Mouse (Mus musculus): ENCODE measurements around the gene Smagp. TPM values are rescaled to one million over a fixed set of nuclear protein-coding genes. Genes with fewer than 3 reads are reported as not detected.

Smagp gene
- polyA plus RNA-seq (2014; fragmentation: Illumina TruSeq; extraction: RNeasy Lipid Tissue Mini Kit (QIAGEN cat#74804); ENCODE audit: low read depth, low replicate concordance): 6.9 TPM

DNA sequence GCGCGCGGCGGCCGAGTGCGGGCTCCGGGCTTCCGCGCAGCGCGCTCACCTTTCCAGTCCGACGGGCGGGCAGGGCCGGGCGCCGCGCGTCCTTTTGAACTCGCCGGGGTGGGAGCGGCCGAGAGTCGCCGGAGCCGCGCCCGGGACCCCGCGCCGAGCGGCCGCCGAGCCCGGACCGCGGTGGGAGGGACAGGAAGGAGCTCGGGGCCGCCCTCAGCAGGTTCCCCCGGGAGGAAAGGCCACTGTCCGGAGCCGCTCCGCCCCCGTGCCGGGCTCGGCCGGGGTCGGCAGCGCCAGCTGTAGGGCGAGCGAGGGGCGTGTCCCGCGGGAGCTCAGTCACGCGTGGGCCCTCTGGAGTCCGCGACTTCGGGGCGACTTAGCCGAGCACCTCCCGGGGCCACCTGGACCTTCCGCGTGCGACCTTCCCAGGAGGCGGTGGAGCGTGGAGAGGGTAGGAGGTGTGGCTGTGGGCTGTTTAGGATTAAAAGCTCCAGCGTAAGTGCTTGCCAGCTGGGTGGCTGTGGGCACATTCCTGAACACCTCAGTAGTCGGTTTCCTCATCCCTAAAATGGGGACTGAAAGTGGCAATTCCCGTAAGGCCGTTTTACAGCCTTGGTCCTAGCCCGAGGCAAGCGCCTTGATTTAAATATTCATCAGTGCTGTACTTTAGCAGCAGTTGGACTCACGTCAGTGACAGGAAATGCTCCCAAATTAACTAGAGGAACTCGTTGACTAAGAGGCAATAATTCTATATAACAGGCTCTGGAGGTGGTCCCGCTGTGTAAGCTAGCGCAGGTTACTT, at the start of gene Smagp:
TSS of gene Smagp (minus strand) at position 241 of the 802 bp plus-strand sequence.

DNA sequence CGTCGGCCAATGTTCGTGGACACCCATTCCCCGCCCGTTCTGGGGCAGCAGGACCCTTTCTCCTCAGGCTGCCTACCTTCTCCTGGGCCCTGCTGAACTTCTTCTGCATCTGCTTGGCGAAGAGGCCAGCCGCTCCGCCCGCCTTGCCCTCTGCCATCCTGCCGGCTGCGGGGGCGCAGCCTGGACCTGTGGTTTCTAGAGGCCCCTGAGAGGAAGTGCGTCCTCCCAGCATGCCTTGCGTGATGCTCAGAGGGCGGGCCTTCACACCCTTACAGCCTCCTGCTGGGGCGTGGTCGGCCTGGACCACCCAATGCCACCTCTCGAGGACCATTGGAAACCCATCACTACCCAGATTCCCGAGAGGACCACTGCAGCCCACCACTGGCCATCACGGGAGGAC, 32.6 kb upstream of the Smagp start, which contains the start of gene Bin2:
TSS of gene Bin2 (minus strand) at position 217 of the 400 bp plus-strand sequence.

DNA sequence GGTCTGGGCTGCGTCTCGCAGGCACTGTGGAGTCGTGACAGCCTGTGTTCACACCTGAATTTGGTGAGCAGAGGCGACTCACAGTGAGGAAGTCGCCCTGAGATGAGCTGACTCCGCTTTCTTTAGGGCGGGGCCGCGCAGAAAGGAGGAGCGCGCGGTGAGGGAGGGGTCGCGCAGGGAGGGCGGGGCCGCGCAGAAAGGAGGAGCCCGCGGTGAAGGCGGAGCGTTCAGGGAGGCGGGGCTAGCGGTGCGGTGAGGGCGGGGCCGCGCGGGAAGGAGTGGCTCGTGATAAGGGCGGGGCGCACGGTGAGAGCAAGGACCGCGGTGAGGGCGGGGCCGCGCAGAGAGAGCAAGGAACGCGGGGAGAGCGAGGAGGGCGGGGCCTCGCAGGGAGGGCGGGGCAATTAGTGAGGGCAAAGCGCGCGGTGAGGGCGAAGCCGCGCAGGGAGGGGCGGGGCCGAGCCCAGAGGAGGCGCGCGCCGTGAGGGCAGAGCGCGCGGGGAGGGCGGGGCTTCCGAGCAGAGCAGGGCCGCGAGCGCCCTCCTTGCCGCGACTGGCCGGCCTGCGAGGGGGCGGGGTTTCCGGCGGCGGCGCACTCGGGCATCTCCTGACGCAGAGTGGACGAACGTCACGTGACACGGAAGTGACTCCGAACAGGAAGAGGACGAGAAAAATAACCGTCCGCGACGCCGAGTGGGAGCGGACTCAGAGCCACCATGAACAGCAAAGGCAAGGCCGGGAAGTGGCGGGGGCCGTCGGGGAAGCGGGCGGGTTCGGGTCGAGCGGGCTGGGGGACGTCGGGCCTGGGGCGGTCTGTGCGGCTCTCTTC, 21.5 kb downstream of the Smagp start, which contains the start of gene Dazap2:
TSS of gene Dazap2 (plus strand) at position 354 of the 829 bp plus-strand sequence.

DNA sequence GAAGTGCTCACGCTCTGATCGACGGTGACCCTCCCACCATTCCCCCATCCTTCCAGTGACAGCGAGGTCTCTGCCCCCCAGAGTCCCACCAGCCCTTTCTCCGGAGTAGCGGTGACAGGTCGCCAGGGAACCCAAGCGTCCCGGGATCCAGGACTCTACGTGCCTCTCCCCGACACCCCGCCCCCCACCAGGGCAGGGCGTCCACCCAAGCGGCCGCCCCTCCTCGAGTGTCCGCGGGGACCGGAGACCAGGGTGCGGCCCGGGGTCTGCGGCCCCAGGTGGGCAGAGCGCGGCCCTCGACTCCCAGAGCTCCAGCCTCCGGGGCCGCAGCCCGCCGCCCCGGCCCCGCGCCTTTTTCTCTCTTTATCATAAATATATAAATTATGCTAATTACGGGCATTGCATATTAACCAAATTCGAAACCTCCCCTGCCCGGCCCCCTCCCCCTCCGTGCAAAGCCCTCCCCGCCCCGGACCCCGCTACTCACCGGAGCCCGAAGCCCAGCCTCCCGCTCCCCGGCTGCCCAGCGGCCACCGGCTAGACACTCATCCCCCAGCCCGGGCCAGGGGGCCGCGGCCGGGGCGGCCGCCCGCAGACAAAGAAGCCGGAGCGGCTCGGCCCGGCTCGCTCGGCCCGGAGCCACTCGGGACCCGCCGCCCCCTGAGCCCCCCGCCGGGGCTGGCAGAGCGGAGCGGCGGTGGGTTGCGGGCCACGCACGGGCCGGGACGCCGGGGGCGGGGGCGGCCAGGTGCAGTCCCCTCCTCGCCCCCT, 37.3 kb downstream of the Smagp start, which contains the start of gene Pou6f1:
TSS of gene Pou6f1 (minus strand) at position 709 of the 771 bp plus-strand sequence.

Other genes with a start within 250 kb of the Smagp start
- gene Gm5475, start 214.8 kb downstream of the Smagp start, polyA plus RNA-seq (2014; fragmentation: Illumina TruSeq; extraction: RNeasy Lipid Tissue Mini Kit (QIAGEN cat#74804); ENCODE audit: low read depth, low replicate concordance): not detected
- gene Slc11a2, start 211.9 kb downstream of the Smagp start, polyA plus RNA-seq (2014; fragmentation: Illumina TruSeq; extraction: RNeasy Lipid Tissue Mini Kit (QIAGEN cat#74804); ENCODE audit: low read depth, low replicate concordance): 9.6 TPM
- 15.5 TPM for gene Letmd1, start 167.9 kb downstream of the Smagp start, polyA plus RNA-seq (2014; fragmentation: Illumina TruSeq; extraction: RNeasy Lipid Tissue Mini Kit (QIAGEN cat#74804); ENCODE audit: low read depth, low replicate concordance)
- 0.82 TPM for gene Csrnp2, start 141.5 kb downstream of the Smagp start, polyA plus RNA-seq (2014; fragmentation: Illumina TruSeq; extraction: RNeasy Lipid Tissue Mini Kit (QIAGEN cat#74804); ENCODE audit: low read depth, low replicate concordance)
- gene Tfcp2, start 84.9 kb downstream of the Smagp start, polyA plus RNA-seq (2014; fragmentation: Illumina TruSeq; extraction: RNeasy Lipid Tissue Mini Kit (QIAGEN cat#74804); ENCODE audit: low read depth, low replicate concordance): 3.7 TPM
- 1.2 TPM for gene Pou6f1, start 37.0 kb downstream of the Smagp start, polyA plus RNA-seq (2014; fragmentation: Illumina TruSeq; extraction: RNeasy Lipid Tissue Mini Kit (QIAGEN cat#74804); ENCODE audit: low read depth, low replicate concordance)
- gene Dazap2, start 21.6 kb downstream of the Smagp start, polyA plus RNA-seq (2014; fragmentation: Illumina TruSeq; extraction: RNeasy Lipid Tissue Mini Kit (QIAGEN cat#74804); ENCODE audit: low read depth, low replicate concordance): 136 TPM
- 1.9 TPM for gene Bin2, start 32.6 kb upstream of the Smagp start, polyA plus RNA-seq (2014; fragmentation: Illumina TruSeq; extraction: RNeasy Lipid Tissue Mini Kit (QIAGEN cat#74804); ENCODE audit: low read depth, low replicate concordance)
- 6.7 TPM for gene Cela1, start 51.0 kb upstream of the Smagp start, polyA plus RNA-seq (2014; fragmentation: Illumina TruSeq; extraction: RNeasy Lipid Tissue Mini Kit (QIAGEN cat#74804); ENCODE audit: low read depth, low replicate concordance)
- gene Galnt6, start 92.4 kb upstream of the Smagp start, polyA plus RNA-seq (2014; fragmentation: Illumina TruSeq; extraction: RNeasy Lipid Tissue Mini Kit (QIAGEN cat#74804); ENCODE audit: low read depth, low replicate concordance): 0.21 TPM
- 0.08 TPM for gene Slc4a8, start 124.8 kb upstream of the Smagp start, polyA plus RNA-seq (2014; fragmentation: Illumina TruSeq; extraction: RNeasy Lipid Tissue Mini Kit (QIAGEN cat#74804); ENCODE audit: low read depth, low replicate concordance)
- not detected for gene Scn8a, start 232.9 kb upstream of the Smagp start, polyA plus RNA-seq (2014; fragmentation: Illumina TruSeq; extraction: RNeasy Lipid Tissue Mini Kit (QIAGEN cat#74804); ENCODE audit: low read depth, low replicate concordance)

Data from liver, adult 10 weeks (tissue).